Mouse (Mus musculus) frontal cortex, adult (tissue): Measurements from ENCODE around the gene Cyfip2.

ENCODE experiments used
- ATAC-seq: cut with Nextera tagmentation; 2 replicates; pipeline ENCODE4 v1.9.2; 2017; ENCODE audit warnings: mild to moderate bottlenecking, moderate library complexity, mixed read lengths; ENCODE audit not compliant: low TSS enrichment

Gene Cyfip2

DNA sequence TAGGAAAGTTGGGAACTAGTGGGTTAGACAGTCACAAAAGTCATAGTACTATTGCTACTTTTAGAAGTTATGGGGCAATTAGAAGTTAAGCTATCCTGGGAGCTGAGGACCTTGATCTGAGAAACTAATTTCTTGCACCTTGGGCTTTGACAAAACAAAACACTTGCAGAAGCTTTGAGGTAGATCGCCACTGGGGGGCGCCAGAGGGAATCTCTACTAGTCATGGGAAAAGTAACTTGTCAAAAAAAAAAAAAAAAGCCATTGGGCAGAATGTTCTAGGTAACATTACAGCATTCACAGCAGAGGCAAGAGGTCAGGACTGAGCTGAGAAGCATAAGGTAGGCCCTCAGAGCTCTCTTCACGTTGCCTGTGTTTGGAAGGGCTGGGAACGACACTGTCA lies 75.7 kb downstream of the Cyfip2 start:
- ATAC-seq: no peak

DNA sequence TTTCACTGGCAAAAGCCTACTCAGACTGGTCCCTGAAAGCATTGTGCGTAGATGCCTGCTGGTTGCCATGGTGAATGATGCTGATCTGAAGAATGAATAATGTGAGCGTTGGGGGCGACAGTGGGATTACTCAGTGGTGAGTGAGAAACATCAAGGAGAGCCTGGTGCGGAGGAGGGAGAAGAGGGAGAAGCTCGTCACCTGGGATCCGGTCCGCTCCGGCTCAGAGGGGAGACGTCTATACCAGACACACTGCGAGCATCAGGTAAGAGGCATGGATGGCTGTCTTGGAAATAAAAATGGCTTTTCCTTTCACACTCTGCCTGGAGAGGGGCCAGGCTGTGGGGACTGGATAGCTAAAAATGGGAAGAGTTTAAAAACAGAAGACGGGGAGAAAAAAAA lies 77.3 kb downstream of the Cyfip2 start, which contains the start of gene Fndc9:
TSS of gene Fndc9 (plus strand) at position 198 of the 400 bp plus-strand sequence.
- ATAC-seq: peak; percentile 76

DNA sequence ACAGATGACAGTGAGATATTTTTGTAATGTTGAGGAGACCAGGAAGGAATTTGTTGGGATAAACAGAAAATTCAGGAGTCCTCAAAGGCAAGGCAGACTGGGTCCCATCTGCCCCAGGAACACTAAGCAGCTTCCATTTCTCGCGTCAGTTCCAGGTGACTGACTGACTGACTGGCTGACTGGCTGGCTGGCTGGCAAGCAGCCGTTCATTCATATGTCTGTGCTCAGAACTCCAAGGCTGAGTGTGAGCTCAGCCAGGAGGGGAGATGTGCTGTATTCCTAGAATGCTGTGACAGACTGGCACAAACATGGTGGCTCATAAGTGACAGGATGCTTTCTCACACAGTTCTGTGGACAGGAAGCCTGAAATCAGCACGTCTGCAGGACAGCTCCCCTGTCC lies 78.7 kb downstream of the Cyfip2 start:
- peak; percentile 5; the same call in 1 of the 2 replicates for ATAC-seq

DNA sequence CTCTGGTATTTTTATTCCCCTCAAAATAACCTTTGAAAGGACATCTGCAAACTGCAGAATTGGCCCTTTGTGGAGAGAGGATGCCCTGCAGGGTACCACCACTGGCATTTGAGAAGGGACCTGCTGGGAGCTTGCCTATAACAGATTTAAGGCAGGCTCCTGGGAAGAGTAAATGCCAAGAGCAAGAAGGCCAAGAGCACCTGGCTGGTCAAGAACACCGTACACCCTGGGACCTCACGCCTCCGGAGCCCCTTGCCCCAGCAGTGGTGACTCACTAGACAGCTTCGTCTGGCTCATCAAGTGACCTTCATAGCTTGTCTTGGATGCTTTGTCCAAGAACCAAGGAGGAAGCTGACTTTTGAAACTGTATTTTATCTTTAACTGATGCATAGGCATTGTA lies 79.9 kb downstream of the Cyfip2 start:
- ATAC-seq: no peak

DNA sequence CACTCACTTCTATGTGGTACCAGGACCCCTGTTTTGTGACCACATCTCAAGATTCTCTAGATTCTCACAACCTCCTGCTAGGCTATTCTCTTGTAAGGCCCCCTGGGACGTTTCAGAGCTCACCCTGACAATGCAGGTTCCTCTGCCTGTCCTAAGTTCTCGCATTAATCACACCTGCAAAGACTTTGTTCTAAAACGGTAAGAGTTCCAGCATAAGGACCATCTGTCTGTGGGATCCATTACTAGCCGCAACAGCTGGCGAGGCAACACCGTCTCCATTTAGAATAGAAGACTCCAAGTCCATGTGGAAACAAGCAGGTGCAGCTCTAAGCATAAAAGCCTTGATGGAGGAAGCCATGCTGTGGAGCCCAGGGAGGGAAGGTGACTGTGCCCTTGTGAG lies 82.5 kb downstream of the Cyfip2 start:
- ATAC-seq: no peak

DNA sequence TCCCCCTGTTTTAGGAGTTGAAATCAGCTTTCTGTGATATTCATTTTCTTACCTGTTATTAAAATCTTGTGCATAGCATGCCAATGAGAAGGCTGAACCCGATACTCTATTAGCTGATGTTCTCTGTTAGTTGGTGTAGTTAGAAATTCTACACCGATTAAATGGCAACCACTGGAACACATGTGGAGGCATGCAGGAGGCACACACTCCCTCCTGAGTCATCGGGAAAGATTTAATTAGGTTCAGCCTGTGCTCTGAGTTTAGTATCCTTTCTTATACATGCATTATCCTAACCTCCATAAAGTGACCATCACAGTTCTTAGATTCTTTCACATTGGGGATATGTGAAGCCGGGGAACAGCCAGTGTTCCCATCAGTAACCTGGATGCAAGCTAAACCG lies 87.3 kb downstream of the Cyfip2 start:
- ATAC-seq: 0 out of 2 replicates have a peak, but pooled peaks have one; percentile 1

DNA sequence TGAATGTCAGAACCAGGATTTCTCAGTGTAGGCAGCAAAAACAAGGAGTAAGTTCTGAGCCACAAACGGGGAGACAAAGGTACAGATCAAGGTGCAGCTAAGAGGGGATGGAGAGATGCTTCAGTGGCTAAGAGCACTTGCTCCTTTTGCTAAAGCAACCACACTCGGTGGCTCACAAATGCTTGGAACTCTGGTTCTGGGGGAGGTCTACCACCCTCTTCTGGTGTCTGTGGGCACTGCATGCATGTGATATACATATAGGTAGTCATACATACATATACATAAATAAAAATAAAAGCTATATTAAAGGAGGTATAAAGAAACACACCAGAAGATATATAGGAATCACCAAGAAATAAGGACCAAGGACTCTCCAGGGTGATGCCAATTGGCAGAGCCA lies 89.1 kb downstream of the Cyfip2 start:
- no peak for ATAC-seq

DNA sequence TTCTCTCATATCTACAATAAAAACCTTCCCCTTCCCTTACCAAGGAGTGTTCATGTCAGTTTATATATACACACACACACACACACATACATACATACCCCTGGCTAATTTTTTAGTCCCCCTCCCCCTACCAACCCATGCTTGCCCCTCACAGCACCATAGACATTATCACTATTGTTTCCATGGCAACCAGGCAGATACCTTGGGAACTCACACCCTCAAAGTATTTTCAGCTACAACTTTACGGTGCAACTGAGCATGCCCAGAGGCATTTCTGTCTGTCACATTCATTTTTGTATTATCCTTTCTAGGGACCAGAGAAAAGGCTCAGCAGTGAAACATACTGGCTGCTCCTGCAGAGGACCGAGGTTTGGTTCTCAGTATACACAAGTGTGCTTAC lies 92.4 kb downstream of the Cyfip2 start:
- ATAC-seq: no peak

DNA sequence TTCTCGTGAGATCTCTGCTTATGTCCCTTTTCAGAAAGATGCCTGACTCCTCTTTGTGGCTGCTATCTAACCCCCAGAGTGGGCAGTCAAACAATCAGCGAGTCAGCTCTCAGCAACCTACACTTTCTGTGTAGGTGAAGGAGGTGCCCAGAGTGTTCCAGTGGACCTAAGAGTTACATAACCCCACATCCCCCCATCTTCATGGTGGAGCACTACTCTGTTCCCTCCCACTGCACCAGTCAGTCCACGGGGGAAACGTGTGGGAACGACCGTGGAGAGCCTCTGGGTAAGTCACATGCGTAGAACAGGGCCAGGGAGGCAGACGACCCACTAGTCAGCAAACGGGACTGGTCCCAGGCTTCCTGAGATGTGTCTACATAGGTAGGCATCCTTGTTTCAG lies 93.3 kb downstream of the Cyfip2 start:
- peak; percentile 24 for ATAC-seq

DNA sequence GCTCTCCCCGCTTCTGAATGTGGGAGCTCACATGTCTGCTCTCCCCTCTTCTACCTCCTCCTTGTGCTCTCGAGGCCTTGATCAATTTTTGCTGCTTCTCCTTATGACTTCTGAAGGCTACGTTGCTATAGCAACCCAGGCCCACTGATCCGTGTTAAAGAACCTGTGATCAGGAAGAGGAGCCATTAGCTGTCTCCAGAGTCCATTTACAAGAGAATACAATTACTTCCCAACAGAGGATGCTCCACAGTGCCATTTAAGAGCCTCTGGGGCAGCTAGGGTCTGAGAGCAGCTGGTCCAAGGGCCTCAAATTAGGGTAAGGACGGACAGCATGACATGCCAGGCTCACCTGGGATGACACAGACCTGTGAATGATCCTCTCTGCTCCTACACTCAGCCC lies 94.1 kb downstream of the Cyfip2 start:
- ATAC-seq: no peak

DNA sequence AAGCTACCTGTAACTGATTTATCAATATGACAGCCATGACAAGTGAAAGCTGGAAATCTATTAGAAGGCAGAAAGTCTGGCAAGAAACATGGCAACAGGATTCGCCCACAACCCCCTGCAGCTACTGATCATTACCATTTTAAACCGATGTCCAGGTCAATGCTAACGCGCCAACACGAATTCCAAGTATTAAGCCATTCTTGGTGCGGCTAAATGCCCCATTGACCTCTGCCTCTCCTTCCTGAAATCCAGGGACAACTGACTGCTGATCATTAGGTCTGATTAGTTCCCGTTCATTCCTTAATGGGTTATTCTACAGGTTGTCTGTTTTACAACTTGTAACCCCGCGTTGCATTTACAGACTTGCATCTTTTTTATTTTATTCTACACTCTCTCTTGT lies 95.0 kb downstream of the Cyfip2 start:
- ATAC-seq: no peak

DNA sequence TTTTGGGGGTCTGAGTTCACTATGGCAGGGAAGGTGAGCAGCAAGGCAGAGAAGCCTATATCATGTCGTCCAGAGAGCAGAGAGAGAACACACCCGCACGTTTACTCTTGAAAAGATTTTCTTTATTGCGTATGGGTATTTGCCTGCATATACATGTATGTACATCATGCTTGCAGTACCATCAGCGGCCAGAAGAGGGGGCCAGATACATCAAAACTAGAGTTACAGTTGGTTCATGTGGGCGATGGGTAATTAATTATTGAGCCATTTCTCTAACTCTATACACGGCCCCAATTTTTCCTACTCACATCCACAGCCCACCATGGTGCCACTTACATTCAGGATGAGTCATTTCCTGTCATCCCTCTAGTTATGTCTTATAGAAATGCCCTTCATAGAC lies 96.0 kb downstream of the Cyfip2 start:
- ATAC-seq: no peak

DNA sequence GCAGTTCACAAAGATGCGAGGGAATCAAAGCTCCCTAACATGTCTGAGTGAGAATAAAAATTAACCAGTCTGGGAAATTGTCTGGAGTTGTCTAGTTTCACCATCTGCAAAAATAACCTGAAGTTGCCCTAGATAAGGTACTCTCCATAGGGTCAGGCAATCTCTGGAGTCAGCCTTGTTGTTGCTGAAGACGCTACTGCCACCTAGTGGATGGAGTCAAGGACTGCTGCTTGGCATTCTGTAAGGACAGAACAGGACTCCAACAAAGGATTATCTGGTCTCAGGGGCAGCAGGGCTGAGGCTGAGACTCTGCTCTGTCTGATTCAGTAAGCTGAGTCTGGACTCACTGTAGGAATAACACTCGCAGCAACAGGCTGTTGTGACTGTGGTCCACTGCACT lies 97.3 kb downstream of the Cyfip2 start:
- peak; percentile 62 for ATAC-seq

DNA sequence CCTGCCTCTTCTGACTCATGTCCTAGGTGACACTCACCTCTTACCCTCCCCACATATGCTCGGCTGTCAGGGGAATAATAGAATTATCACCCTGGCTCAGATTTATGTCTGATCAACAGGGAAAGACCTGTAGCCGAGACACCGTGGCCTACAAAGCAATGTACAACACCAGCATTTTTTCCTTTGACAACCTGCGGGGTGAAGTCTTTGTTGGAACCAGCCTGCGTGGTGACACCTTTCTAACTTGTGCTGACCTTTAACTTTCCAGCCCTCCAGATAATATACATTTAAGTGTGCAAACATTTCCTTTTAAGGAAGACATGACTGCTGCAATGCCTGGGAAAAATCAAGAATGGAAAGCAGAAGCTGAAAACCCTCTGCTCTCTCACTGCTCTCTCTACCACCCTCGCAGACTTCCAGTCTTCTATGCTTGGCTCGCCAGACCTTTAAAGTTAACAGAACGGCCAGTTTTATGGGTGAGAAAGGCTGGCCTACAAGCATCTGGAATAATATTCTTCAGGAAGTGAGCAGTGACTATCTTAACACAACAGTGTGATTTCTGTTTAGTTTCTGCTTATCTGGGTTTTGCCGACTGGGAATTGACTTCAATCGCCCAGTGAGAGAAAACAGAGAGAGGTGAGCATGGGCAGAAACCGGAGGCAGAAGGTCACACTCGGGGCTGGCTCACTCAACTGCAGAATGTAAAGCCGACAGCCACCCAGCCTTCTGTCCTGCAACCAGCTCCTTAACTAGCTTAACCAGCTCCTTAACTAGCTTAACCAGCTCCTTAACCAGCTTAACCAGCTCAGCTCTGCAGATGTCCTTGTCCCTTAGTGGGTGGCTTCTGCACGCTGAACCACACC lies 98.1 kb downstream of the Cyfip2 start:
- ATAC-seq: no peak

DNA sequence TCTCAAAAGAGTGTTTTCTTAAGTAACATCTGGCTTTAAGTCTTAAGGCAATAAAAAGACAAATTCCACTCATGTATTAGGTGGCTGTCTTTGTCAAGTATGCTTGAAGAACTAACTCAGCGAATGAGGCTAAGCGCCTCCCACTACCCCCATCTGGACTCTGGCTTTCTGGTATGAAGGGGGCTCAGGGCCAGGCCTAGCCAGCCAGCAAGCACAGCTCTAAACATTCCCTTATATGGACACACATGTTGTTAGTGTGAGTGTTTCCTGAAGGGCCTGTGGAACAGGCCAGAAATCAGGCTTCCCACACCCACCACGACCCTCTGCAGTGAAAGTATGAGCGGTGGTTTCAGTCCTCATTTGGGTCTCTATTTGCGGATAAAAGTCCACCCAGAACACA lies 98.8 kb downstream of the Cyfip2 start:
- no peak for ATAC-seq

DNA sequence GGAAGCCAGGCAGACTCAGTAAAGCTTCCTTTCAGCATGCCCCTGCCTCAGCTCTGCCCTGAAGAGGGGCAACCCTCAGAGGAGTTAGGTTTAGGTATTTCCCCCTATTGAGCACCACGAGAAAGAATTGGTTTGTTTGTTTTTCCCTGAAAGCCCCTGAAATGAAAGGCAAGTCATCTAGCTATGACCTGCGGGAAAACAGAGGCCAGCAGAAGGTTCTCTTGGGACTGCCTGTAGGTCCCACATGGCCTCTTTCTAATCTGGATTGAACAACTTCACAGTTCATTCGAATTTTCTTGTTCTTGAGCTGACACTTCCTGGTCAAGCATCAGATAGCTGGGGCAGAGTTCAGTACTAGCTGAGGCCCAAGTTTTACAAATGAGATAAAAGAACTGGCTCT lies 100.8 kb downstream of the Cyfip2 start:
- ATAC-seq: no peak

DNA sequence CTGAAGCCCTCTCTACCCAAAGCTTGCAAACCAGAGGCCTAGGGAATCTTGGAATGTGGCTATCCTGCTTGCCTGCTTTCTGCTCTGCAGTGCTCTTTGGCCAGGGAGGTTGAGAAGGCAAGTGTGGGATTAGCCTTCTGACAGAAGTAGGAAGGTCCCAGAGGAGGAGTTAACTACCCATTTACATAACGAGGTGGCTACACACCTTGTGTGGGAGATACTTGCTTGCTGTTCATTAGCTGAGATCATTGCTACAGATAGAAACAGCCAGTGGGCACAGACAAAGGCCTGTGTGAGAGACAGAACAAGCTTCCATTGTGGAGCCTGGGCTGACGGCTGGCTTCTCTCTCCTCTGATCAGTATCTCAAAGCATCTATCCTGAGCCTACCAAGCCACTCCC lies 102.8 kb downstream of the Cyfip2 start:
- ATAC-seq: 0 out of 2 replicates have a peak, but pooled peaks have one; percentile 18

DNA sequence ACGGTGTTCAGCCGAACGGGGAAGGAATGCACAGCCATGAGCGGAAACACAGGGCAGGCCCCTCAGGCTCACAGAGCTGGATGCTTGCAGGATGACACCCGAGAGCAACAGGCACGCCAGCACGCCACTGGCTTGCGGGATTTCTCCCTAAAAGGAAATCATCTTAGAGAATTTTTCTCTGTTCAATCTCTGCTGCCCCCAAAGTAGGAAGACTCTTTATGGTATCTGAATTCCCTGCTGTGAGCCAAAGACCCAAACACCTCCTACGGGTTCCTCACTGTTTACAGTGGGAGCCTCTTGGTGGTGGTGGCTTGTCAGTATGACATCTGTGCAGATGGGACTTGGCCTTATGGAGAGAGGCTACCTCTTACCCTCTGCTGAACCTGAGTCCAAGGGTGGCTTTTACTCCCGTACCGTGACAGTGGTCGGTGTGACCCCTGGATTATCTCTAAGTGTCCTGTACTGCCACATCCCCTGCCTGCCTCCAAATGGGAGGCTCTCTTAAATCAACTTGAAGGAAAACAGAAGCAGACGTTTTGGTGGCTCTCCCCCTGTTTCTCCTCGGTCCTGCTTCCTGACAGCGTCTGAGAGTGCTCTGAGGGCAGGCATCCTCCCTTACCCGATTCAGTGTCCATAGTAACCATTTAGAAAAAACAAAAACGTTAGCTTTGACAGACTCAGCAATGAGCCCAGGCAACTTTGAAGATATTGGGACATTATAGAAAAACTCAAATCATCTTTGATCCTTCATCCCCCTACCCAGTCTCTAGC lies 106.8 kb downstream of the Cyfip2 start:
- ATAC-seq: peak; percentile 56

DNA sequence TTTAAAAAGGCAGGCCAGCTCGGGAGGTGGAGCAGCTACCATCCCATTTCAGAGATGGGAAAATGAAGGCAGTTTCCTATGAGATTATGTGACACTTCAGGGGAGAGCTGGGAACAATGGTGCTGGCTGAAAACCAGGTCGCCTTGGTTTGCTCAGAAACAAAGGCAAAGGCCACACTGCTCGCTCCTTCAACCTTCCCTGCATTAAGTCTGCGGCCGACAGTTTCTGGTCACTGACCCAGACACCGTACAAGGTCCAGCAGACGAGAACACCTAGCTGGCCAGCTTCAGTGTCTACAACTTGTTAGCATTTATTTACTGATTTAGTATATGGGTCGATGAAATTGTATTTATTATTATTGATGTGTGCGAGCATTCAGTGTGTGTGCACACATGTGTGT lies 107.8 kb downstream of the Cyfip2 start:
- ATAC-seq: no peak

DNA sequence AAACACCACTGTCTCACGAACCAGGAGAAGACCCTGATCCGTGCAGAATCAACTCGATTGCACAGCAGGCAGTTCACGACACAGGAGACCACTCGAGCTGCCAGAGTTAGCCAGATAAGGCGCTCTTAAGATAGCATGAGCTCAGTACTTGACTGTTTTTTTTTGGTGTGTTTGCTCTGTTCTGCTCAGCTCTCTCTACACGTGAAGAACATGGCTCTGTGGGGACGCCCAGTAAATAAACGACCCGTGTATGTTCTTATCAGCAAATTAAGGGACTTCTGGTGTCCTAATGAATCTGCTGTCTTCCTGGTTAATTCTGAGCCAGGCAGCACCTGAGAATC lies 110.1 kb downstream of the Cyfip2 start:
- ATAC-seq: no peak; the same call in 1 of the 2 replicates

DNA sequence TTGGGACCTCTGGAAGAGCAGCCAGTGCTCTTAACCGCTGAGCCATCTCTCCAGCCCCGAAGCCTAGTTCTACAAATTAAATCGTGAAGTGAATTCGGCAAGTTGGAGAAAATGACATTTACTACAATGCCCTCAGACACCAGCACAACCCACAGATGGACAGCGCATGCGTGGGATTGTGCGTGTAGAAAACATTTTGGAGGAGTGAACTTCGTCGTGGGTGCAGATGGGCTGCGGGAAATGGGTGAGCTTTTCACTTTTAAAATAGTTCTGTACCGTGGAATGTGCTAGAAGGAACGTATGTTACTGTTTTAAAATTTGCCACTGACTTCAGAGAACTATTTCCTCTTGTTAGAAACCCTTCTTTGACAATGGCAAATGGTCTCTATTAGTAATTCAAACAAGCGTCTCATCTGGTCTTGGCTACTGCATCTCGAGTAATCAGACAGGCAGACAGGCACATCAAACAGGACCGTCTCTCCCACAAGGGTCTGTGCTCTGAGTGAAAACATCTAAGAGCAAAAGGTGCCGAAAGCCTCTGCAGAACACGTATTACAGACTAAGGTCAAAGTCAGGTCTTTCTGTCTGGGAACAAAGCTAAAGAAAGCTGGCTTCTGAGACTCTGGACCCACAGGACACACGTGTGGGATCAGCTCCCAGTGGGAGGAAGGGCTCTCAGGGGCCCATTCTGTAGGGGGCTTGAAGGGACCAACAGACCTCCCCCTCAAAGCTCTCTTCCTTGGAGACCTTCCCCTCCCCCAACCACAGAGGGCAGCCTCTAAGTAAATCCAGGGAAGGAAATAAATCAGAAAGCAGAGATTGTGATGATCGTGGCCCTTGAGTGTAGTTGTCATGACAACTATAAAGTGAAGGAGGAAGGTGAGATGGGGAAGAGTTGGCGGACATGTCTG lies 110.8 kb downstream of the Cyfip2 start:
- peak; percentile 61 for ATAC-seq

DNA sequence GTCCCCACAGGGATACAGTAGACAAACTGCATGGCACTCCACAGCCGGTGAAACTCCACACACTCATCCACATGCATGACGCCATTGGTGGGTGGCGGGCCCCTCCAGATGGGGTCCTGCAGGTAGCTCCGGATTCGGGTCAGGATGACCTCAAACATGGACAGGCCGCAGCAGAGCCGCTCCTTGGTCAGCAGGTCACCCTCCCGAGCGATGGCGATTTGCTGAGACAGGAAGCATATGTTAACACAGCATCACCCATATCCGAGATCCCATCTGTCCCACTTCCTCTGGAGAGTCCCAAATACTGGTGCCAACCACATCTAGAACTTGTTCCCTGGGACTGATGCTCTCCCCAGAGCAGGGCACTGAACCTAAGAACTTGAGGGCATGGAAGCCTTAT lies 112.0 kb downstream of the Cyfip2 start:
- ATAC-seq: no peak
